Mouse (Mus musculus) T-helper 2 cell (primary cell): ENCODE measurements around the gene Tcf7l1.

ENCODE experiments used
- in situ Hi-C: fragments of 300-600 bp; cut with MboI, MseI; formaldehyde crosslinking; loops from one replicate; pipeline ENCODE4 v1.15.1; 2025; ENCODE audit warnings: high pct_unique_total_duplicates

Gene Tcf7l1

DNA sequence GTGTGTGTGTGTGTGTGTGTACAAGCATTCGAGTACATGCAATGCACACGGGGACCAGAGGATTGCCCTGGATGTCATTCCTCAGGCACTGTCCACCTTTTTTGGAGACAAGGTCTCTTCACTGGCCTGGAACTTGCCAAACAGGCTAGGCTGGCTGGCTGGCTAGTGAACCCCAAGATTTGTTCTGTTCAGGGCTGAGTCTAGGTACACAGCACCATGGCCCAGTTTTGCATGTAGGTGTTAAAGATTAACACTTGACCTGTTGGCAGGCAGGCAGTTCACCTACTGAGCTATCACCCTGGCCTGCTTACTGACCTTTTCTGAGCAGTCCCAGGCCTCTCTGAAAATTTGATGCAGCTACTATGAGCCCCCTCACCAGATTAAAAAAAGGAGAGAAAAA, 158.7 kb downstream of the Tcf7l1 start:
- in situ Hi-C loops: no loop called here

DNA sequence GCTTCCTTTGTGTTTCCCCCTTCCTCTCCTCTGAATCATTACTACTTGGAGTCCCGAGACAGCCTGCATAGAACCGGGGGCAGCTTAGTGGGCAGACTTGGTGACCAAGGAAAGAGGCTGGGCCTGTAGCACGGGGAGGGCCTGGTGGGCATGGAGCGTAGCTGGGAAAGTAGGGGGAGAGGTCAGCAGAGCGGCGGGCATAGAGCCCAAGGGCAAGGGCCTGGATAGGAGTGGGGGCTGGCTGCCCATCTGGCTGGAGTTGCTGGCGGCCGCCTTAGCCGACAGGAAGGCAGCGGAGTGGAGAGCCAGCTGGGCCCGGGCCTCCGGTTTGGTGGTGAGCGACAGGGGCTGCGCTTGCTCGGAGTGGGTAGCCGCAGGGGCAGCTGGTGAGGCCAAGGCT, 161.8 kb downstream of the Tcf7l1 start:
- in situ Hi-C loops: no loop called here

DNA sequence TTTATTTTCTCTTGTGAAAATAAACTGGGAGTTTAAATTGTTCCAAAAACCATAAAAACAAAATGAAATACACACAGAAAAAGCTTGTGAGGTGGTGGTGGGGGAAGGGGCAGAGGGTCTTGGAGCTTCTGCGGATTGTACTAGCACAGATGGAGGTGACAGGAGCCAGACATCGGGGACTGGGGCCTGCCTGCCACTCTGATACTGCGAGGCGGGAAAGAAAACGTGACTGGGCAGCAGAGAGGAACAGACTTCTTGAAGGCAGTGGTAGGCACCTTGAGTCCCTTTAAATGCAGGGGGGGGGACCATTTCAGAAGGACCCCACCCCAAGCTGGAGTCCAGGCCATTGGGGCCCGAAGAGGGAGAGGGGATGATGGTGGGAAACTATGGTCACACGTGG, 162.7 kb downstream of the Tcf7l1 start:
- in situ Hi-C loops: no loop called here

DNA sequence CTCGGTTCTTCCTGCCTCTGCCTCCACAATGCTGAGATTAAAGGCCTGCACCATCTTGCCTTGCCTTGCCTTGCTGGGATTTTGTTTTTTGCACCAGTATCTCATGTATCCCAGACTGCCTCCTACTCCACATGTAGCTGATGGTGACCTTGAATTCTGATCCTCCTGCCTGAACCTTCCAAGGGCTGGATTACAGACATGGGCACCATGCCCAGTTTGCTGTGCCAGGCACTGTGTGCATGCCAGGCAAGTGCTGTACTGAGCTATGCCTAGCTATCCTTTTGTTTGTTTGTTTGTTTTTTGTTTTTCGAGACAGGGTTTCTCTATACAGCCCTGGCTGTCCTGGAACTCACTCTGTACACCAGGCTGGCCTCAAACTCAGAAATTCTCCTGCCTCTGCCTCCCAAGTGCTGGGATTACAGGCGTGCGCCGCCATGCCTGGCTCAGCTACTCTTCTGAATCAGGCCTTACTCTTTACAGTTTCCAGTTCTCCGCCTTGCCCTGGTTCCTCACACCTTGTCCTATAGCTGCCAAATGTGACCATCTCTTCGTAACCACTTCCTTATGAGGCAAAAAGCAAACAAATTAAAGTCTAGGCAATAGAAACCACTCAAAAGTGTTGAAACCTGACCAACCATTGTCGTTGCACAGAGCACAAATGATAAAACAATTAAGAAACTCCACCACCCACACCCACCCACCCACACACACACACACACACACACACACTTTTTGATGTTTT, 165.2 kb downstream of the Tcf7l1 start:
- in situ Hi-C loops: no loop called here

DNA sequence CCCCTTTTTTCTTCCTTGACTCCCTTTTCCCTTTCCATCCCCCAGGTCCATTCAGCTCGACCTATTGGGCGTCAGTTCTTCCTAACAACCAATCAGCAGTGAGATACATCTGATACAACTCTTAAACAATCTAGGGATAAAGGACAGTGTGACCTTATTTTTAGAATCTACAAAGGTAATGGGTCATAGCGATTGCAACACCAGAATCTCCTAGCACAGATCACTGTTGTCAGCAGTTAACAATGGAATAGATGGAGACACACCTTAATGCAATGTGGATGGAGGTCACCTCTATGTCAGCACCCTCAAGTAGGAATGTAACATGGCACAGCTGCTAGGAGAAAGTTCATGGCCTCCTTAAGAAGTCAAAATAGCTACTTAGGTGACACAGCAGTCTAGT, 166.1 kb downstream of the Tcf7l1 start:
- in situ Hi-C loops: no loop called here

DNA sequence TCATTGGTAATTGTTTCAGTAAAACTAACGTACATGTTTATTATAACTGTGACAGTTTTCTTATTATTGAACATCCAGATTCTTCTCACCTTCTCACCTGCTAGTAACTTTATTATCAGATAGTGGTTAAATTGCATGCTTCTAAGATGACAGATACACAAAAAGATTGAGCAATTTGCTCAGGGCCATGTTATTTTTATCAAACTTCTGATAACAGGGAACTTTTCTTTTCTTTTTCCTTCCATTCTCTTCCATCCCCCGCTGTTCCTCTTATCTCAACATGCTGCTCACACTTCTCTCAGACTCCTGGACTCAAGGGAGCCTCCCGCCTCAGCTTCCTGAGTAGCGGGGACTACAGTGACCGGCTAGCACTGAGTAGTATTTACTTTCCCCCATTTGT, 168.1 kb downstream of the Tcf7l1 start:
- in situ Hi-C loops: no loop called here

DNA sequence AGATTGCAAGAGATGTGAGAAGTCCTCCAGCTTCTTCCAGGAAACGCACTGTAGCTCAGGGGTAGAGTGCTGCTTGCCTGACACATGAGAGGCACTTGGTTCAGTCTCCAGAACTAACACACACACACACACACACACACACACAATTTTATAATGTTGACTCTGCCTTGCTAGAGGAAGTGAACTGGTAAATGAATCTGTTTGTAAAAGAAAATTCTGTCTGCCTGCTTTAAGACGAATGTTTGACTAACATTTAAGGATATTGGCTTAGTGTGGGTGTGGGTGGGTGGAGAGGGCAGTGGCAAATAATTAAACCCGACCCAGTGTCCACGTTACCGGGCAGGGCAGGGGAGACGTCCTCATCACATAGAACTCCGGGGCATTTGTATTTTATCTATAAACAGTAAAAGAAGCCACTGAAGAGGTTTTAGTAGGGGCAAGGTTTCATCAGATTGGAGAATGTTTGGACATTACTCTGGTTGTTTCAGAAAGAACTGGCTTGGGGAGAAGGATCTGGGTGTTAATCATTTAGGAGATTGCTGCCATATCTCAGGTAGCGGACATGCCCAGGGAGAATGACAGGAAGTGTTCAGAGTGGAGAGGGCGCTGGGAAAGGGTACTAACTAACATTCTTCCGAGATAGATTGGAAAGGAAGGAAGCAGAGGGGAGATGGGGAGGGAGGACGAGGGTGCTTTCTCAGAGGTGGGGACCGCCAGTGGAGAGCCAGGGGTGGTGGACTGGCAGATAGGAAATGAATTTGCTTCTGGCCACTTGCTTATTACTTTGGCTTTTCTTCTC, 169.1 kb downstream of the Tcf7l1 start:
- in situ Hi-C loops: no loop called here

DNA sequence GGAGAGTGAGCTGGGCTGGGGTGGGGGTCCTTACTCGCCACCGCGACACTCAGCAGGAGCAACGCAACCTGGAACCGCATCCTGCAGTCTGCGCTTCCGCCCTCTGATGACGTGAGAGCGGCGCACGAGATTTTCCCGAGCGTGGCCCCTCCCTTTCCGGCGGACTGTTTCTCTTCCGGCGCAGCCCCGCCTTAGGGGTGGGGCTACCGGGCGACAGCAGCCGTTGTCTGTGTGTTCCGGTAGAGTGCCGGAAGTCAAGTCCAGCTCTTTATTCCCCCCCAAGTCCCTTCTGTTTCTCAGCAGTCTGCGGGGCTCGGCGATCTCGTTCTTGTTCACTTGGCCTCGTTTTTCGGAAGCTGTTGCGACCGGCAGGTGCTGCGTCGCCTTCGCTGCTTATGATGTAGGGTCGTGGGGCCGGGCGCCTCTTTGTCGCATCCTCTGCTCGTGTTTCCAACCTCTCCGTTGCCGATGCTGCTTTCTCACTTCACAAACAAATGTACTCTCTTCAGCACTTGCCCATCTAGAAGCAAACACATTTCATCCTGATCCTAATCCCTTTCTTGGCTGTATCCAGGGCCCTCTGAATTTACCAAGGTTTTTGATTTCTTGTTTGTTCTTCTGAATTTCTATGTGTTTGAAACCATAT, 172.3 kb downstream of the Tcf7l1 start, which contains the start of gene Tgoln1:
Tgoln1 (minus strand) TSS at position 358 of the 646 bp plus-strand sequence.
- in situ Hi-C loops: no loop called here

DNA sequence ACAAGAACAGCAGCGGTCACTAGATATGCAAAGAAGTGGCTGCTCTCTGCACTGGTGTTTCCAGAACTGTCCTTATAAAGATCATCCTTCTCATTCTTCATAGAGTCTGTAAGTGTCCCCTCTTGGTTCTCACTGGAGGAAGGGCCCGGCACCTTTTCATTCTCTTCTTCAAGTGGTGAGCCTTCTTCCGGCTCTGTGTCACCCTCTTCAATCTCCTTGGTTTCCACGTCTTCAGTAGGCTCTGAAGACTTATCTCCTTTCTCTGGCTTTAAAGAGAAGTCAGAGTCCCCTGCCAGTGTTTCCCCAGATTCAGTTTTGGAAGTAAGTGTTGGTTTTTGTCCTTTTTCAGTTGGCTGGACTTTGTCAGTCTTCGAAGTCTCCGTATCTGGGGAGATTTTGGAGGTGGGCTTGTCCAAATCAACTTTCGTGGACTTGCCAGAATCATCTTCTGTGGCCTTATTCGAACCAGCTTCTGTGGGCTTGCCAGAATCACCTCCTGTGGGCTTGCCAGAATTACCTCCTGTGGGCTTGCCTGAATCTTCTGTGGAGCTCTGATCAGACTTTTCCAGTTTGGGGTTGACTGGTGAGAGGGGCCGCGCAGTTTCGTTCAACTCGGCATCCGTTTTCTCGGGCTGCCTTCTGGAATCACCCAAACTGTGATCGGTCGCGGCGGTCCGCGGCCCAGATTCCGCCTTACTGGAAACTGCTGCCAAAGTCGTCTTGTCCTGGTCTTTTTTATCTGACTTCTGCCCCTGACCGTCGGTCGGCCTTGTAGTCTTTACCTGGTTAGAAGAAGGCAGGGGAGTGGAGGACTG, 173.3 kb downstream of the Tcf7l1 start:
- in situ Hi-C loops: no loop called here

DNA sequence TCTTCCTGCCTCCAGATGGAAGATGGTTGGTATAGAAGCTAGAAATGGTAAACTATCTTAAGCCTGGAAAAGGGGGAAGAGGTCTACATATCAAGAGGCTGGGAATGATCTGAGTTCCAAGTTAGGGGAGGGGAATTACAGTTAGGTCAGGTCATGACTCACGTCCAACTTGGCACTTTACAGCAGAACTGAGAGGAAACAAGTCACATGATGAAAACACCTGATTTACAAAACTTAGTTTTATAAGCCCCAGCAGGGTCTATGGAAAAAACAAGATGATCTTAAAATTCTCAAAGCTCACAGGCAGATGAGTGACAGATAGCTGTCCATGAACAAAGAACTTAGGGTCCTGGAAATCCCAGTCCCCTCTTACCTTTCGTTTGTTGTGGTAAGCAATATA, 173.9 kb downstream of the Tcf7l1 start:
- in situ Hi-C loops: no loop called here

DNA sequence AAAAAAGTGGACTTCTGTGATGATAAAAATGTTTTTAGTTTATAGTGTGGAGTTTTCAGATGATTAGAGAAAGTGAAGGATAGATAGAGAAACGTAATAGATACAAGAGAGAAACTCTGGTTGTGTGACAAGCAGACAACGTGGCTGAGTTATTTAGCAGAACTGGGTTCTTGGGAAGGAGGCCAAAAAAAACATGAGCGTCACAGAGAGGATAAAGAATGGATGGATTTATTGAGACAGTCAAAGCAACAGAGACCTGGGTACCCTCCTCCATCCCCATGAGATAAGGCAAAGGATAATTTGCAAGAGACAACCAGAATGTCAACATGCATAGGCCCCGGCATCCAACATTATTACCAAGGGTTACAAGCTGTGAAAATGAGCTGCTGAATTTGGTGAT, 178.8 kb downstream of the Tcf7l1 start:
- in situ Hi-C loops: no loop called here

DNA sequence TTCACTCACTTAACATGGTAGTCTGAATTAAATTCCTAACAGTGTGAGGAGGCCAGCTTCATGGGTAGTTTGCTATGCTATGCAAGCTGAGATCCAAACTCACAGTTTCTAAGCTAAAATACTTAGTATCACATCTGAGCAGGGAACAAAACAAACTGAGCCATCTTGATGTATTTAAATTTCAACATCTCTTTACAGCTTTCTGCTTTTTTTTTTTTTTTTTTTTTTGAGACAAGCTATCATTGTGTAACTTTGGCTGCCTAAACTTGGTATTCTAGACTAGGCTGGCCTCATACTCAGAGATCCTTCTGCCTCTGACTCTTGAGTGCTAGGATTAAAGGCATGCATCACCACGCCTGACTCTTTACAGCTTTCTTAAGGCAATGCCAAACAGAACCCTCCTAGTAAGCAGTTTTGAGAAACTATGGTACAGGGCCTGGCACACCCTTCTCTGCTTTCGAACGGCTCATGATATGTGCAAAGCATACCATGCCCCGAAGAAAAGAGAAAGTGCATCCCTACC, 180.3 kb downstream of the Tcf7l1 start:
- in situ Hi-C loops: no loop called here

DNA sequence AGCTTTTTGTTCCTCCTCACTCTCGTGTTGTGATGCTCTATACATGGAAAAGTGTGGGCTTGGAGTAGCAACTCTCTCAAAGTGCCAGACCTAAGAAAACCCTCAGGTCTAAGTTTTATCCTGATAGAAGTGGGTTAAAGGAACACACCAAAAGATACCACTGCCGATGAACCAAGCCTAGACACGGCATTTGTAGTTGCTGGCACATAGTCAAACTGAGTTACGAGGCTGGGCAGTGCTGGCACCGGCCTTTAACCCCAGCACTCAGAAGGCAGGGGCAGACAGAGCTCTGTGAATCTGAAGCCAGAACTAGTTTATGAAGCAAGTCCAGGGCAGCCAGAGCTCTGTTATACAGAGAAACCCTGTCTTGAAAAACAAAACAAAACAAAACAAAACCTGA, 181.4 kb downstream of the Tcf7l1 start:
- in situ Hi-C loops: no loop called here

DNA sequence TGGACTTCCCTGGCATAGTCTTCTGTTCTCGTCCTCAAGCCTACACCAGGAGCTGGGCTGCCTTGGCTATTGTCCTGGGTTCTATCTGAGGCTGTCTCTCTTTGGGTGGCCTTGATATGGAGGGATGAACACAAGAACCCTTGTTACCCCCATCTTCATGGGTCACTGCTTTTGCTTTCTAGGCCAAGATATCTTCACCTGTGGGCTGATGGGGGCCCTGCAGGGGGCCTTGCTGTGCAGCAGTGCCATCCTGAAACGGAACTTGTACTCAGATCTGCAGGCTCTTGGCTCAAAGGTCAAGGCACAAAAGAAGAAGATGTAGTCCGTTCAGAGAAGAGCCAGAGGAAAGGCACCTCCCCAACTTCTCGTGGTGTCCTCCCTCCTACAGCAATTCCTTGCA, 182.0 kb downstream of the Tcf7l1 start:
- in situ Hi-C loops: no loop called here

DNA sequence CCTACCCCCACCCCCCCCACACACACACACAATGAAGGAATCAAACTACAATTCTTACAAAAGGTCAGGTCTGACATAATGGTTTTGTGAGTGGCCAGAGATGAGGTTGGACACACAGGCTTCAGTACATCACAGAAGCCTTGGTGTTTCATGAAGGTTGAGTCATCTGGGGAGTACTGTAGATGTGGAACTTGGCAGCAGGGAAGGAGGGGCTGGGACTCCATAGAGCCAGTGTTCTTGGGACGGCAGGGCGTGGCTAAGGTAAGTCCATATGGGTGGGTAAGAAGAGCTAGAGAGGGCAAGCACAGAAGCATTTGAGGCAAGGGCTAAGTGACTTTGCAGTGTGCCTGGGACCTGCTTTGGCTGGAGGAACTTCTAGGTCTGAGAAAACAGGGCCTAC, 185.0 kb downstream of the Tcf7l1 start:
- in situ Hi-C loops: no loop called here

DNA sequence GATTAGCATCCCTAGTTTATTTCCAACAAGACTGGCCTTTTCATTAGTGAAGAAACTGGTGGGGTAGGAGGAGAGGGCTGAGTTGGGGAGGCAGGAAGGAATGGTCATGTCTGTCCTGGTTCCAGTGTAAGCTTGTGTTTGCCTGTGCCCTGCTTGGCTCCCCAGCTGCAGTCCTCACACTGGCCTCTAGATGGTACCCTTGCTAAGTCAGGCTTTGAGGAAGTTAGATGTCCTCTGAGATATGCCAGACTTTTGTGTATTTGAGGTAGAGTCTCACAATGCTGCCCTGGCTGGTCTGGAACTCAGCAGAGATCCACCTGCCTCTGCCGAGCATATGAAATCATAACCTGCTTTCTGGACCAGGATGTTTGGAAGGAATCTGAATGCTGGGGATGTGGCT, 187.3 kb downstream of the Tcf7l1 start:
- in situ Hi-C loops: no loop called here

DNA sequence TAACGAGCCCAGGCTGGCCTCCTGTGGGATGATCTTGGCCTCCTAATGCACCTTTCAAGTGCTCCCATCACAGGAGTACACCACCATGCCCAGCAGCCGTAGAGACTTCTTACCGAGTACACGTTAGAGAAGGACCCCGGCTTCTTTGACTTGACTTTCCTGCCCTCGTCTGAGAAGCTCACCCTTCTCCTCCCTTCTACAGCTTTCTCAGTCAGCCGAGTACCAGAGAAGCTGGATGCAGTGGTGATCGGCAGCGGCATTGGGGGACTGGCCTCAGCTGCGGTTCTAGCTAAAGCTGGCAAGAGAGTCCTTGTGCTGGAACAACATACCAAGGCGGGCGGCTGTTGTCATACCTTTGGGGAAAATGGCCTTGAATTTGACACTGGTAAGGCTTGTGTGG, 188.3 kb downstream of the Tcf7l1 start:
- in situ Hi-C loops: no loop called here

DNA sequence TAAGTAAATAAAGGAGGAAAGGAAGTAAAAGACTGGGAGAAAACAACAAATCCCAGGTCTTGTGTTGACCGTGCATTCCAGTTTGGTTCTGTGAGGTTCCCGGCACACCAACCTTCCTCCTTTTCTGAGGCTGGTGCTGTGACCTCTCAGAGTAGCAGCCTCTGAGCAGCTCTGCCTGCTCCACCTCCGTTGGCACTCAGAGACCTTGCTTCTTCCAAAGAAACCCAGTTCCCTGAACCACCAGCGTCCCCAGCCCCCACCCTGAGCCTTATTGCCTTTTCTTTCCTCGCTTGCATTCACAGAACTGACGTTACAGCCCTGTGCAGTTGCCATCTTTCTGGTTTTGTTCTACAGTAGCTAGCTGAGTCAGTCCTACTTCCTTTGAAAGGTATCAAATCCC, 188.8 kb downstream of the Tcf7l1 start:
- in situ Hi-C loops: no loop called here

DNA sequence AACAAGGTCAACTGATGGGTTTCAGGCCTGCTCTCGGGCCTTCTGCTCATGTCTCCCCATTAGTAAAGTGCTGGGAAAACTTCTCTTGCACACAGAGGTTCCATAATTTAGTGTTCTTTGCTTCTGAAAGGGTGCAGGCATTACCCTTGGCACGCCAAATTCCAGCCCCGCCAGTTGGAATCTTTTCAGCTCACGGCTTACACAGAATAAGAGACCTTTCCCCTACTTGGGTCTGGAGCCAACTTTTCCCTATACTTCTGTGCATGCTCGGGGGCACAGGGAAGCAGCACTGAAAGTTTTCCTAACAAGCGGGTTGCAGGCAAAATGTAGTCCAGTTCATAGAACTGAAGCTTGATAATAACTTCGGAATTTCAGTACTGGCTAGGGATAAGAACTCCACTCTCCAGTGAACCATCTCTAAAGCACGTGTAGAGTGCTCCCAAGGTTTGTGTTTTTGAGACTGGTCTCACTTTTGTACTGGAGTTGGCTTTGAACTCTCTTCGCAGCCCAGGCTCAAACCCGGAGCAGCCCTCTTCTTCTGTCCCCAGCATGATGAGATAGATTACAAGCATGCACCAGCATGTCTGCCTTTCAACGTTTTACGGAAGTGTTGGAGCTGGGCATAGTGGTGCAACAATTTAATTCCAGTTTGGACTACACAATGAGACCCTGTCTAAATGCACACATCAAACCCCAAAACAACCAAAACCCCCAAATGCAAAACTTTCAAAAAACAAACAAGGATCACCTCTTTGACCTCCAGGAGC, 190.1 kb downstream of the Tcf7l1 start:
- in situ Hi-C loops: no loop called here

DNA sequence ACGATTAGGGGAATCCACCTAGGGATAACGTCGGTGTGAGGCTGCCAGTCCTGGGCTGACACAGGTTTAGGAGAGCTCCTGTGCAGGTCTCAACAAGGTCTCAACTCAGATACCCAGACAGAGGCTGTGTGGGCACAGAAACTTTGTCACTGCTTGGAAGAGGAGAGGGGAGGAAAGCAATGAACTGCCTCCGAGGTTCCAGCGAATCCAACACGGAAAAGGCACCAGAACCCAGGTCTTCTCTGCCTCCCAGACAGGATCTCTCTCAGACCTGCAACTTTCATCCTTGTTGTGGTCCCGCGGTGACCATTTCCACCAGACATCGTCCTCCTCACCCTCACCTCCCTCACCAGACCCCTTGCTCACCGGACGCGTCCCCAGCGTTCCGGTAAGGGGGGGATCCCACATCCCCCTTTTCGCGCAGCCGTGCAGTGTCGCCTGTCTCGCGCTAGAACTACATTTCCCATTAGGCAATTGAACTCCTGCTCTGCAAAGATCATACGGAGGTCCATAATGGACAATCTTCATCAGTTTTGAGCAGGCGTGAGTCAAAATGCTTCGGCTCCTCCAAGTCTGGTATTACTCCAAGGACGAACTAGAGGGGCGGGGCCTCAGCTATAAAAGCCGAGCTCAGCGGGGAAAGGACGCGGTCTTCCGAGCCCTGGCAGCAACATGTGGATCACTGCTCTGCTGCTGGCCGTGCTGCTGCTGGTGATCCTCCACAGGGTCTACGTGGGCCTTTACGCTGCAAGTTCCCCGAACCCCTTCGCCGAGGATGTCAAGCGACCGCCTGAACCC, 190.9 kb downstream of the Tcf7l1 start, which contains the start of the genes Elmod3 and Retsat:
Elmod3 (minus strand) TSS at position 458 of the 798 bp plus-strand sequence.
Retsat (plus strand) TSS at position 520 of the 798 bp plus-strand sequence.
- in situ Hi-C loops: no loop called here
